Mouse (Mus musculus) liver, postnatal 0 days (tissue): ENCODE measurements at regions not wholly inside any gene's neighbourhood (a gene's known extent, or its start where the extent isn't known, plus 50 kb on each side); places are given as distances from the start of the nearest gene placed in this dataset.

Experiments used
- ATAC-seq: fragments of 200-750 bp; cut with Nextera tagmentation; 2 replicates; pipeline ENCODE4 v1.8.0; 2017; ENCODE audit warnings: mild to moderate bottlenecking, moderate library complexity
- DNase-seq: peaks from one replicate; pipeline ENCODE4 v3.0.0-alpha.2; 2016
- H3K27ac ChIP-seq: fragments of 300-500 bp; sonication (generic); 2 replicates; pipeline ENCODE4 v1.5.1; 2014; ENCODE audit warnings: antibody characterized with exemption, moderate library complexity, mild to moderate bottlenecking, low read depth
- H3K27me3 ChIP-seq: fragments of 300-500 bp; sonication (generic); 2 replicates; pipeline ENCODE4 v1.6.1; 2014; ENCODE audit warnings: low read length, control low read depth, mixed read lengths; ENCODE audit not compliant: insufficient read depth
- H3K36me3 ChIP-seq: fragments of 300-500 bp; sonication (generic); replicated peaks from 2 replicates; pipeline ENCODE4 v1.6.1; 2014; ENCODE audit warnings: mild to moderate bottlenecking, control low read depth, low read length, moderate library complexity, mixed read lengths; ENCODE audit not compliant: insufficient read depth
- H3K4me1 ChIP-seq: fragments of 300-500 bp; sonication (generic); 2 replicates; pipeline ENCODE4 v1.6.1; 2014; ENCODE audit warnings: antibody characterized with exemption, mild to moderate bottlenecking, control low read depth; ENCODE audit not compliant: insufficient read depth
- H3K4me2 ChIP-seq: fragments of 300-500 bp; sonication (generic); 2 replicates; pipeline ENCODE4 v1.6.1; 2014; ENCODE audit warnings: low read depth, mild to moderate bottlenecking, low read length, moderate library complexity, mixed read lengths
- H3K4me3 ChIP-seq: fragments of 300-500 bp; sonication (generic); 2 replicates; pipeline ENCODE4 v1.5.1; 2014; ENCODE audit warnings: low read depth, low read length
- H3K9ac ChIP-seq: fragments of 300-500 bp; sonication (generic); replicated peaks from 2 replicates; pipeline ENCODE4 v1.6.1; 2014; ENCODE audit warnings: mild to moderate bottlenecking, moderate library complexity
- H3K9me3 ChIP-seq: fragments of 300-500 bp; sonication (generic); 2 replicates; pipeline ENCODE4 v1.6.1; 2016; ENCODE audit warnings: mild to moderate bottlenecking, control low read depth, low read length, mixed read lengths
- CTCF ChIP-seq: sonication (generic); IDR thresholded peaks from 2 replicates; pipeline ENCODE4 v1.5.1; 2016; ENCODE audit warnings: antibody characterized with exemption, low read depth
- EP300 ChIP-seq: IDR thresholded peaks from 2 replicates; pipeline ENCODE4 v1.6.1; 2016; ENCODE audit warnings: antibody characterized with exemption, low read depth, mild to moderate bottlenecking
- WGBS: fragments of 180-500 bp; shearing (Covaris S2); extraction: QIAGEN DNeasy Blood & Tissue Kit; methylation state at CpG from one replicate; pipeline ENCODE4 v1.1.7; 2014; ENCODE audit not compliant: insufficient replicate concordance; 5-methylcytosine and 5-hydroxymethylcytosine counted together

DNA sequence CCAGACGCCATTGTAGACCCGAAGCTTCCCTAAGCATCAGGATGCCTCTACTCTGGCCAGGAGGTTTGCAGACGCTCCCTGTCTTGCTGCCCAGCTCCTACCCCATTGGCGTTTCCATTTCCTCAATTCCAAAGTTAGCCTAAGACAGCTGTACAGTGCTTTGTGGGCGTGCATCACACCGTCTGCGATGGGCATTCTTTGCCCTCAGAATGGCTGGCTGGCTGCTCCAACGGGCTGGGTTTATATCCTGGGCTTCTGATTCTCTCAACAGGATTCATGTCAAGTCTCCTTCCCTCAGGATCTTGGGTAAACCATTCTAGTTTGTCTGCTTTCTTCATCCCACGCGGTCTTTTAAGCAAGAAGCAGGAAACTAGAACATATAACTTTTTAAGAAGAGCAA is 104.3 kb upstream of the Ankrd55 start:
- ATAC-seq (no peak), DNase-seq (no peak)
- TF ChIP-seq CTCF (no peak), EP300 (no peak)
- Histone ChIP-seq H3K27me3 (no peaks in the 10 kb centered on the region), H3K27ac (no peak overlapping the region), H3K4me3 (no peak overlapping the region), H3K36me3 (no peaks in the 10 kb centered on the region), H3K4me1 (no peaks in the 10 kb centered on the region; the same call in 1 of the 2 replicates), H3K9me3 (no peaks in the 10 kb centered on the region), H3K4me2 (no peak overlapping the region), H3K9ac (no peak overlapping the region)
- WGBS = 83% methylated on average over 10 of the region's 10 CpGs

DNA sequence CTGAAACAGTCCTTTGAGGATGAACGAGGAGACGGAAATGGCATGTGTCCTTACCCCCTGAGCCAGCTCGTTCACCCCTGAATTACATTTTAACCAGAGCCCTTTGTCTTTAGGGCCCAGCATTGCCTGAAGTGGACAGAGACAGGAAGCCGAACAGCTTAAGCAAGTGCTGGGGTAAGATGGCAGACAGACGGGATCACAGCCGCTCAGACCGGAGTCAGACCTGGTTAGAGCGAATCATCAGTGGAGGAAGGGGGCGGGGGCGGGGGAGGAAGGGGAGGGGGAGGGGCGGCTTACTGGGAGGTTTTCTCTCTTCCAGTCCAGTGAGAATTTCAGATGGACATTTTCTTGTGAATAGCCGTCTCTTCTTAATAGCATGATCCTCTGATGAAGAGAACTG is 103.1 kb upstream of the Ankrd55 start:
- no peak overlapping the region for H3K9ac ChIP-seq
- WGBS = 40% methylated on average over 10 of the region's 12 CpGs
- DNase-seq (no peak), ATAC-seq (no peak)
- H3K27me3 ChIP-seq = no peaks in the 10 kb centered on the region
- peaks cover 7% of the 10 kb centered on the region for H3K4me1 ChIP-seq
- H3K4me2 ChIP-seq = no peak overlapping the region
- H3K27ac ChIP-seq = no peak overlapping the region
- no peaks in the 10 kb centered on the region for H3K36me3 ChIP-seq
- H3K9me3 ChIP-seq = no peaks in the 10 kb centered on the region
- TF ChIP-seq CTCF (no peak), EP300 (no peak)
- H3K4me3 ChIP-seq = no peak overlapping the region

DNA sequence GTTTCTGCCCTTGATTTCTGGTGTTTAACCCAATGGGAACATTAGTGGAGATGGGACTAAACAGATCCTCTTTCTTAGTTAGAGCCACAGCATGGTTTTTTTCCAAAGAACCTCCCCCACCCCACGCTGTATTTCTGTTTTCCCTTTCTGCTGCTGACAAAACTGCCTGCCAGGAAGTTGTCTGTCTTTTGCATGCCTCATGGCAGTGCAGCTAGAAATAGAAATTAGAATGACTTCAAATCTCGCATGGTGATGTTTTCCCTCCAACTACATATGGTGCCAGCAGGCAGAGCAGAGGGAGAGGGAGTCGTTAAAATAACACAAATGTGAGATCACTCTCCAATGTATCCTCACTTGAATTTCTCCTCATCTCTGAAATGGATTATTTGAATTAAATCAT is 101.0 kb upstream of the Ankrd55 start:
- no peaks in the 10 kb centered on the region for H3K9me3 ChIP-seq
- TF ChIP-seq CTCF (no peak), EP300 (no peak)
- no peak for ATAC-seq
- no peaks in the 10 kb centered on the region for H3K36me3 ChIP-seq
- no peak for DNase-seq
- H3K4me3 ChIP-seq = no peak overlapping the region
- H3K27ac ChIP-seq = no peak overlapping the region
- no peaks in the 10 kb centered on the region for H3K27me3 ChIP-seq
- WGBS = 34% methylated on average over 3 of the region's 3 CpGs
- H3K9ac ChIP-seq = no peak overlapping the region
- no peak overlapping the region for H3K4me2 ChIP-seq
- peaks cover 7% of the 10 kb centered on the region for H3K4me1 ChIP-seq

DNA sequence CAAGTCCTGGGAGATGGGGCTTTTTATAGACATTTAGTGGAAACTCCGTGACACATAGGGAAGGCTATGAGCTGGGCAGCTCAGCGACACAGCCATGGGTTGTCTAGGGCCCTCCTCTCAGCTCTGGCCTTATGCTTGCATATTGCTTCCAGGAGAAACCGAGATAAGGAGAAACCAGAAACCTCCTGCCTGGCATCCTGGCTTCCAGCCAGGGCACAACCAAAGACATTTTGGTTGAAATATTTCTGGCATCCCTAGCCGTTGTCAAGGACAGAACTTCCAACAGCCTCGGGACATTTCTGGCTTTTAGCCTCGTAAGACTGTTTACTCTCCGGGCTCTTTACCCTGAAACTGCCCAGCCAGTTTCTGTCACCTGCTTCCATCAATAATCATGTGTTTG is 99.9 kb upstream of the Ankrd55 start:
- no peak overlapping the region for H3K9ac ChIP-seq
- H3K4me2 ChIP-seq = no peak overlapping the region
- no peak overlapping the region for H3K4me3 ChIP-seq
- no peaks in the 10 kb centered on the region for H3K9me3 ChIP-seq
- DNase-seq (no peak), ATAC-seq (no peak)
- TF ChIP-seq CTCF (no peak), EP300 (no peak)
- no peaks in the 10 kb centered on the region for H3K27me3 ChIP-seq
- no peaks in the 10 kb centered on the region for H3K36me3 ChIP-seq
- H3K4me1 ChIP-seq = peaks cover 11% of the 10 kb centered on the region
- 70% methylated on average over 7 of the region's 7 CpGs for WGBS
- H3K27ac ChIP-seq = no peak overlapping the region

DNA sequence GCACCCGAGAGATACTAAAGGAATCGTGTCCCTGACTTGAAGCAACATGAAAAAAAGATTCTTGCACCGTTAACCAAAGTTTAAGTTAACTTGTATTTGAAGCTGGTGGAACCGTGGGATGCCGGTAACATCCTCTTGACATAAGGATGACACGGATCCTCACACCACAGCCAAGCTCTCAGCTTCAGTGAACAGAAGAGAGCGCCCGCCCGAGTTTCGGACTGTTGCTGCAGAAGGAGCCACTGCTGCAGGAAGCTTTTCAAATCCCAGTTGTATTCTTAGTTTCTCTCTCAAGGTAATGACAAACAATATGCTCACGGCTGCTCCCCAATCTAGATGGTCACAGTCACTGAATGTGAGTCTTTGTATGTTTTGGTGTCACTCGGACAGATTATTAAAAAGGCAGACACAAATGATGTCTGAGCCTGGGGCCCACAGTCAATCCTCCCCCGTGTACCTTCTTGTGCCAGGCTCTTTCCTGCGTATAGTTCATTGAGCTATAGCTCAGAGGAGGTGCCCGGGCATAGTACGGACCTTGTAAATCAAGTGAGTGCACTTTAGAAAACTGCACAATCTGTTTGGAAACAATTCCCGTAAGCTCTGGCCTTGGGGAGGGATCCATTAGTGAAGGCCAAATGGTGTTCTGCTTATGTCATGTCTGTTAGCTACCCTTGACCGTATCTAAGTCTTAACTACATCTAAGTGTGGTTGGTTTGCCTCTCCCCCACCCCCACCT is 99.3 kb upstream of the Ankrd55 start:
- Histone ChIP-seq H3K36me3 (no peaks in the 10 kb centered on the region), H3K4me3 (no peak overlapping the region), H3K4me2 (no peak overlapping the region), H3K27me3 (no peaks in the 10 kb centered on the region), H3K9me3 (no peaks in the 10 kb centered on the region), H3K4me1 (peaks cover 11% of the 10 kb centered on the region), H3K27ac (no peak overlapping the region), H3K9ac (no peak overlapping the region)
- TF ChIP-seq CTCF (no peak), EP300 (no peak)
- DNase-seq (no peak), ATAC-seq (no peak)
- 79% methylated on average over 18 of the region's 18 CpGs for WGBS

DNA sequence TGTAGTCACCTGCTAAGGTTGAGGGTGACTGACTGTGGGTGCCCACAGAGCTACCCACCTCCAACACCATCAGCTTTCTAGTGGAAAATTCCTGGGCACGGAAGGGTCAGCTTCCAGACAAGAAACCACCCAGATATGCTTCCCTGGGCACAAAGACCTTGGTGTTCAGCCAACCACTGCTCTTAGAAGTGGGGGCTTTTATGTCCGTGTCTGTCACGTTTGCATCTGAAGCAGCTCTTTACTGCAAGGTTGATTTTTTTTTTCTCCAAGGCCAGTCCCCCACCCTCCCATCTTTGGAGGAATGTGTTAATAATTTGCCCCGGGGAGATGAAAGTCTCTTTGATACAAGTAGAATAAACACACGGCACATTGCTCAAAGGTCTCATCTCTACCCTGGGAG is 98.6 kb upstream of the Ankrd55 start:
- Histone ChIP-seq H3K27ac (no peak overlapping the region), H3K4me3 (no peak overlapping the region), H3K4me1 (peaks cover 11% of the 10 kb centered on the region), H3K36me3 (no peaks in the 10 kb centered on the region), H3K9ac (no peak overlapping the region), H3K4me2 (no peak overlapping the region), H3K27me3 (no peaks in the 10 kb centered on the region), H3K9me3 (no peaks in the 10 kb centered on the region)
- no peak for TF ChIP-seq EP300
- TF ChIP-seq CTCF = no peak
- 62% methylated on average over 5 of the region's 5 CpGs for WGBS
- DNase-seq (no peak), ATAC-seq (no peak)
